Mouse (Mus musculus) right cerebral cortex, postnatal 10 days (tissue): ENCODE data around the gene Polr2h.

Source experiments
- DNase-seq, 2 experiments: peaks; one replicate each; pipeline ENCODE4 v3.0.0; 2021; ENCODE audit warnings: low spot score in 2 of 2

The Polr2h gene

GRCm38 (mm10) chr16:20701729-20702521 is 15.5 kb upstream of the Polr2h start:
- no peak for DNase-seq

DNA sequence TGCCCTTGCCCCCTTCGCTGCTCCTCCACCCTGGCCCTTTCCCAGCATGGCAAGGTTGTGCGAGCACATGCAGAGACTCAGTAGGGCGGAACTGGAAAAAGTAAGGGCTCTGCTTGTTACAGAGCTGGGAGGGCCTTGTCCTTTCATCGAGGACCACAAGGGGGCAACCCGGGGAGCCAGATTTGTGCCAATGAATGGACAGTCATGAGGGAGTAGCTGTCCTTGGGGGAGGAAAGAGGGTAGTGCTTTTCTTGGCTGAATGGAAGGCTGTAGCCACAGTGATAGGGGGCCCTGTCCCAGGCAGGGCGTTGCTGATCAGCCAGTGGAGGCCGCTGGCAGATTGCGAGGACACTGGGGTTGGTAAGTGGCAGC is 15.0 kb upstream of the Polr2h start:
- DNase-seq, result peak; percentile 86 to 88

DNA sequence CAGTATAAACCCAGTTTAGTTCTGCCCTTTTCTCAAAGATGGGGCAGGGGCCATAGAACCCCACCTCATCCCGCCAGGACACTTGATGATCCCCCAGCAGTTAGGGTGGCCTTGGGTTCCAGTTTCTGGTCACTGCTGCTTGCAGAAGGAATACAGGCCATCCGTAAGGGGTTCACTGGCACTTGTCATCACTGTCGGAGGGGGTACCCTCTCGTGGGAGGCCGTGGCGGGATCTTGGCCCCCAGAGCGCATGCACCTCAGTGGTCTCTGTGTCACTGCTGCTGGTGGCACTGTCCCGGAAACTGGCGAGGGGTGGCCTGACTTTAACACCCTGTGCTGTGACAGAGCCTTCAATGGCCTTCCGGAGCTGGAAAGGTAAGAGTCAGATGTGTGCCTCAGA is 14.4 kb upstream of the Polr2h start:
- DNase-seq, result peak; percentile 32 to 52

DNA sequence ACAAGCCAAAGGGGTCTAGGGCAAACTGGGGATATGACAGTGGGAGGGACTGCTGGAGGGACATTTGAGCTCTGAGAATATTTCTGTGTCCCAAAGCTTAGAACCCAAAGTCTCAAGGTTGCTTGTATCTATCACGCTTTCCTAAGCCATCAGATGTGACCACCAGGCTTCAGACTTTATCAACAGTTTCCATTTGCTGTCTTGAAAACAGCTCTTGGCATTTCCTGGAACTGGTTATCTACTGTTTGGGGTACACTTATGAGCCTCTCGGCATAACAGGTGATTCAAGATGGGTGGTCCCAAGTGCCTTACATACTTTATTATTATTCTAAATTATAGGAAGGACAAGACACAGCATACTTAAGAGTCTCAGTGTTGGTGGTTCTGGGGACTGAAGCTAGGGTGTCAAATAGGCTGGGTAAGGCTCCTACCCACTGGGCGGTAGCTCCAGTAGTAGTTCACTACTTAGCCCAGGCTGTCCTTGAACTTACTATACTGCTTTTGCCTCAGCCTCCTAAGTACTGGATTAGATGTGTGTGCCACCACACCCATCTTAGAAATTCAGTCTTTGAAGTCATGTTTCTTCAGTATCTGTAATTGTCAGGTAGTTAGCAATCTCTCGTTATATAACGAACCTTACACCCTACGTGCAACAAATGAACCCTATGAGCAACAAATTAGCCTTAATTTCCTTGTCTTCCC is 13.6 kb upstream of the Polr2h start:
- no peak for DNase-seq

DNA sequence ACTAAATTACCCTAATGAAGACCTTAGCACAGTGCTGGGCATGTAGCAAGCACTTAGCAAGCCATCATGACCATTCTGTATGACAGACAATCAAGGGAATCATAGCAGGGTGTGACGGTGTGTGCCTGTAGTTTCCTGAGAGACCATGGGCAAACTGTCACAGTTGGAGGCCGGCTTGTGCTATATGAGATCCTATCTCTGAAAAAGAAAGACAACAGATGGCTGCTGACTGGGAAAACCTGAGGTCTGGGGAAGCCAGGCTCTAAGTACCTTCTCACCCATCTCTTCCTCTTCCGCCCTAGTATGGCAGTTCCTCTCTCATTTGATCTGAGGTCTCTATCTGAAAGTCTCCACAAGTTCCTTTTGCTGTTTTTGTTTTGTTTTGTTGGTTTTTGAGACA is 11.7 kb upstream of the Polr2h start:
- no peak for DNase-seq

DNA sequence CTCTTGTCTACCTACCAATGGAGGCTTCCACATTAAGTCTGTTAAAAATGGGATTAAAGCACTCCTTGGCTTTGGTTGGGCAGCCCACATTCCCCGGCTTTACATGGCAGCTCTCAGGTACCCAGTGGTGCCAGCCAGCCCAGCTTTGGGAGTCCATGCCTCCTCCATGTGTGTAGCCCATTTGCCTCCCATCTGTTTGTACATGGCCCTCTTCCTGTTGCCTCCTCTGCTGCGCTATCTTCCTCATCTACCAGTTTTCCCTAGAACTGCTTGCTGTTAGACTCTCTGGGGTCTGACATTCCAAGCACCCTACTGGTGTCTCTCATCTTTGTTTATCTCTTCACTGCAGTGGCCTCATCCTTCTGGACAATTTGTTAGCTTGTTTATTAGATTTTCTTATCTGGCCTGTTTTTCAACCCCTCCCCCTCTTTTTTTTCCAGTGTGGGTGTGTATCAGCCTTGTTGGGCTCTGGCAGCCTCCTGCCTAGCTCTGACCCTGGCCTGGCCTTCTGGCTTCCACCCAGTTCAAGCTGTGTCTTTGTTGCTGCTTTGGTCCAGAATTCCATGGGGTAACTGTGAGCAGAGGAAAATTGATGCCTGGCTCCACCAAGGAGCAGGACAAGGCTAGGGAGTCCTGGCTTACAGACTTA is 10.9 kb upstream of the Polr2h start:
- peak; percentile 55 to 59 for DNase-seq

DNA sequence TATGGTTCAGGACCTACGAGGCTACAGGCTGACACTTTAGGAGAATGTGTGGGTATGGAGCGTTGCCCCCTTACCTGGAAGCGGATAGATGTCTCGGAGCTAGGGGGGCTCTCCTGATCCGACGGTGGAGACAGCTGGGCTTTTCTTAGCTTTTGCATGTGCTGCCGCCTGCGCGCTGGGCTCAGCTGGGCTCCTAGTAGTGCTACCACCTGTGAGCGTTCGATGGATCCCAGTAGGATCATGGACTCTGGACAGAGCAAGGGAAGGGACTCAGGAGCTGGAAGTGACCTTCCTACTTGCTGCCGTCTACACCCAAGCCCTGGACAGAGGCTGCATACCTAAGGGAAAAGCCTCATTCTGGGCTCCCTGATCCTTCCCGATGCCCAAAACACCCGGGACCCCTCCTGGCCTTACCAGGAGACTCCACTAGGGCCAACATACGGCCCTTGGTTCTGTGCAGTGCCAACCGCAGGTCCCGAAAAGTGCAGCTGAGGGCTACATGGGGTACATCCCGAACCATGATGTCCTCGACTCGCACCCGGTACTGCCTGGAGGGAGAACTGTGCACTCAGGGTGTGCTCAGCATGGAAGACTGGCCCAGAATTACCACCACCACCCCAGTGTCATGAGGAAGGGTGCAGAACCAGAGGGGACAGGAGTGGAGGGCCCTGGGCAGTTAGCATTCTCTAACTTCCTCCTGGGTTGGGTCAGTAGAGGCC is 9.1 kb upstream of the Polr2h start:
- DNase-seq, result no peak

DNA sequence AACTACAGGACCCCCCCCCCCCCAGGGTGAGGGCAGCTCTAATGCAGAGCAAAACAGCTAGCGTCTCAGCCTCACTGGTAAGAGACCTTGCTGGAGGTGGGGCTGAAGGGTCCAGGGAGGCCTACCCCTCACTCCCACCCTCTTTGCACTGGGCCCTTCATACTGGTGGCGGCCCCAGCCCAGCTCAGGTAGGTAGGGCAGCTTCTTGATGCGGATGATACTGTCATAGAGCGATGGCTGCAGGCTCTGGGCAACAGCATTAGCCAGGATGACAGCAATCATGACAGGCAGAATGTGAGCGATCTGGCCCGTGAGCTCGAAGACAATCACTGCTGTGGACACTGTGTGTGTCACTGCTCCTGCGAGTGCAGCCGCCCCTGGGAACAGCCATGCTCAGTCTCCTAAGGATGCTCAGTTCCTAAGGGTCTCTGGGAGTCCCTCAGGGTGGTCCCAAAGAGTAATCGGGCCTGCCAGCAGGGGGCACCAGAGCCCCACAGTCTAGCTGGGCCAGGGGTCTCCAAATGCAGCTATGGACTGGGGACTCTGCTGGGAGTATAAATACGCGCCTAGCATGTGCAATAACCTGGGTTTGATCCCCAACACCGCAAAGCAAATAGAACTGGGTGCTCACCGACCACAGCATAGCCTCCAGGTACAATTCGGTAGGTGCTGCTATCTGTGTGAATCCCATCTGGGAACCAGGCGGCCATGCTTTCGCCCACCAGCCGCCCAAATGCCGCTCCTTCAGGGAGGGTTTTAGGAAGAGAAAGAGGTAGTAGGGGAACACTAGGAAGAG is 8.3 kb upstream of the Polr2h start:
- peak in 1 of 2 experiments; percentile 69 for DNase-seq

DNA sequence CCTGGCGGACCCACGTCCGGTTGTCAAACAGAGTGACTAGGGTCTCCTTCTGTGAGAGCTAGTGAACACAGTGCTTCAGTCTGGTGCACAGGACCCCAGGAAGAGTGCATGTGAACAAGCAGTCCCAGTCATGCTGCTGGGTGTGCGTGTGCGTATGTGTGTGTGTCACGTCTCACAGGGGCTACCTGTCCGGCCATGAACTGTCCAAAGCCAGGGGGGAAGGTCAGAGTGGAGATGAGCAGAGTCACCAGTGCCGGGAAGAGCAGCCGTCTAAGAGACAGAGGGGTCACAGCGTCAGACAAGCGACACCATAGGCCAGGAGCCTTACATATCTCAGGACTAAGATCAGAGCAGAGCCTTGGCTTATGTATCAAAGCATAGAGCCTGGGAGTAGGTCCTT is 7.1 kb upstream of the Polr2h start:
- no peak for DNase-seq

- no peak for DNase-seq
These were observed 6.7 kb upstream of the Polr2h start for GRCm38 (mm10) chr16:20710810-20711209.

GRCm38 (mm10) chr16:20712190-20712589 is 5.3 kb upstream of the Polr2h start:
- DNase-seq, result no peak

DNA sequence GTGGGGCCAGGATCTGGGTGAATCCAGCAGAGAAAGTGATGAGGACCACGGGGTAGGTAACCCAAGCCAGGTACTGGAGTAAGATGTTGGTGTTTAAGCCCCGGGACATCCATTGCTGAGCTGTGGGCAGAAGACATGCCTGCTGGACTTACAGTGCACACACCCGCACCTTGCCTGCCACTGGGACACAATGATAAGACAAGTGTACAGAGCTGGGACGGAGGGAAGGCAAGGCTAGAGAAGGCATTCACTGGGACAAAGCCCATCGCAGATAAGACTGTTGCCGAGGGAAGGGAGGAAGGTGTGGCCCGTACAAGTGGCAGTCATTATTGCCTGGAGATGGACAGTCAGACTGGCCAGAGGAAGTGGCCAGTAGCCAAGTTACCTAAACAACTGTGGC is 4.6 kb upstream of the Polr2h start:
- DNase-seq, result no peak

DNA sequence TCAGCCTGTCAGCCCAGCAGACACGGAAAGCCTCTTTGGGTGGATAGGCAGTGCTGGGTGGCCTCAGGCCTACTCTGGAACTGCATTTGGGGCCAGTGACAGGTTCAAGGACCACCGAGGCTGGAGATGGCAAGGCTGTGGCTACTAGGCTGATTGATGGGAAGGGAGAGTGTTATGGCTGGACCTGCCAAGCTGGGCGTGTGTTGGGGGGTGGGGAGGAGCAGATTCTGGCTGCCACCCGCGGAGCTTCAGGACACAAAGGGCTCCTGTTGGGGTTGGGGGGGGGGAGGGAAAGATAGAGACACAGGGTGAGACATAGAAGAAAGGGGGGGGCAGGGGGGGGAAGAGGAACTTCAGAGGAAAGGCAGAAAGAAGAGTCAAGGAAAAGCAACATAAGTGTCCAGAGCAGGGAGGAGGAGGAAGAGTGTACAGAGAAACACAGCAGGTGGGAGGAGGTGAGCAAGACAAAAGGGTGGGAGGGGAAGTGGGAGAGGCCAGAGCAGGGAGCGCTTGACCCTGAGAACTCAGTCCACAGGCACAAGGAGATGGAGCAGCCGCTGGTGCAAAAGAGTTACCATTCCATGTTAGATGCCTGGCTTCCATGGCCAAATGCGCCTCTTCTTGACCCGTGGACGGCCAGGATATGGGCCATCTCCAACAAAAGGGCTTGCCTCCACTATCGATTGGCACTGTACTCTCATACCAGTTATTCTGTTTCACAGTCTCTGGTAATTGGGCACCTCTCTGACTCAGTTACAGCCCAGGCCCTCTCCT is 3.0 kb upstream of the Polr2h start:
- no peak for DNase-seq

GRCm38 (mm10) chr16:20715161-20715560 is 2.3 kb upstream of the Polr2h start:
- DNase-seq, result no peak

DNA sequence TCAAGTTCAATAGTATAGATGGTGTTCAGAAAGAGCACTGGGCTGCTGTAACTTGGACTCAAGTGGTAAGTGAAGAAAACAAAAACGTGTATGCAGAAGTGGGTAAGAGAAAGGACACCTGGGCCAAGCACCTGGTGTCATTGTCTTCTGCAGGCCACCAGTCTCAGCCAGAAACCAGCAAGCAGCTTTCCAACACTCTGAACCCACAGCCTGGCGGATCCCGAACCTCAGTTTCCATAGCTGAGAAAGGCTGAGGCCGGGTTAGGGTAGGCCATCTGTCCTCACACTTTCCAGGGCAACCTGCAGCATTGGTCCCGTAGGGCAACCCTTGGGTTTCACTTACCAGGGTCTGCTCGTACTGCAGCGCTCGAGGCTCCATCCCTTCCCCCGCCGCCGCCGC is 1.9 kb upstream of the Polr2h start:
- DNase-seq, result peak in 1 of 2 experiments; percentile 52

GRCm38 (mm10) chr16:20715976-20716840 is 1.3 kb upstream of the Polr2h start:
- peak; percentile 89 for DNase-seq

DNA sequence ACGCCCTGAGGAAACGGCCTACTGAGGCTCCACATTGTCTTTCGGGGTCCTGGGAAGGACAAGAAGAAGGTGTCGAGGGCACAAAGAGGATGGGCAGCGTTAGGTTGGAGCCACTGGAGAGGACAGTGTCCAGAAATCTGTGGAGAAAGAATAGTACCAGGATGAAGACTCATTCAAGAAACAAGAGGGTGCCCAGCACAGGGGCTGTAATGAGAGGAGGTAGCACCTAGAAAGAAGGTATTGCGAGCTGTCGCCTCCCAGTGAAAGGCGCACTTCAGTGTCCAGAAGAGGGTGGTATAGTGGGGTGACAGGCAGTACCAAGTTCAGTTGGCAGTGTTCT is 654 bp upstream of the Polr2h start:
- DNase-seq, result peak; percentile 34 to 50

GRCm38 (mm10) chr16:20717978-20718670 is 659 bp downstream of the Polr2h start:
- no peak for DNase-seq

DNA sequence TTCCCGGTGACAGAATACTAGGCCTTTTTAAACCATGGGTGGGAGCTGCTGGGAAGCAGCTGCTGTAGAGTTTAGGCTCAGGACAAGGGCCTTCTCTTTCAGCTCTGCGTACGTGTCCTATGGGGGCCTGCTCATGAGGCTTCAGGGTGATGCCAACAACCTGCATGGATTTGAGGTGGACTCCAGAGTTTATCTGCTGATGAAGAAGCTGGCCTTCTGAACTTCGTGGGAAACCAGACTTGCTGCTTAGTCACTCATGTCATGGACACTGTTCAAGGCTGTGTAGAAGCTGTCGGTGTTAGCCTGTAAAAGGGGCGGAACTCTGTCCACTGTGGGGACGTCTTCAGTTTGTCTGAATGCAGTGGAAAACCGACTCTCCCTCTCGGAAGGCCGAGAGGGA is 4.3 kb downstream of the Polr2h start:
- DNase-seq, result no peak
